Mouse (Mus musculus): ENCODE results near the gene Gm3298. TPM values are rescaled to one million over a fixed set of nuclear protein-coding genes. Genes with fewer than 3 reads are reported as not detected.
"Not testable (repeated sequence)": the region's sequence is repeated elsewhere in the genome, so short reads cannot be mapped to it uniquely, and the experiment has no call there.

Gm3298 gene
- under 1 TPM in 1 of 2 experiments, not detected in 1; 0.94 TPM for total RNA-seq (2021)

GRCm38 (mm10) chr14:5015591-5015990, at the start of gene Gm3298:
Gene Gm3298 (plus strand): TSS chr14:5015891.
- not testable (repeated sequence) for DNase-seq (ENCODE audit: extremely low spot score in 1 of 2, low spot score in 1 of 2)

- DNase-seq (ENCODE audit: extremely low spot score in 1 of 2, low spot score in 1 of 2) = not testable (repeated sequence)
Observed at GRCm38 (mm10) chr14:4983635-4984034, 32.1 kb upstream of the Gm3298 start, which contains the start of gene Gm8297. Gene Gm8297 (plus strand): TSS chr14:4983935.

- DNase-seq (ENCODE audit: extremely low spot score in 1 of 2, low spot score in 1 of 2) = not testable (repeated sequence)
Observed at GRCm38 (mm10) chr14:5050329-5050728, 34.6 kb downstream of the Gm3298 start, which contains the start of gene 4930555G01Rik. Gene 4930555G01Rik (plus strand): TSS chr14:5050629.

Other genes starting within 250 kb of the Gm3298 start
- not detected for gene Gm9602, start 239.6 kb upstream of the Gm3298 start, total RNA-seq (2021)
- not detected for gene Gm3269, start 177.8 kb upstream of the Gm3298 start, total RNA-seq (2021)
- gene Gm3264, start 160.3 kb upstream of the Gm3298 start, total RNA-seq (2021) = 10 to 100 TPM in 1 of 2 experiments, 1 to 10 TPM in 1; 9.0 to 11.8 TPM
- not detected for gene Gm3278, start 123.5 kb upstream of the Gm3298 start, total RNA-seq (2021)
- not detected for gene Gm8297, start 32.0 kb upstream of the Gm3298 start, total RNA-seq (2021)
- gene 4930555G01Rik, start 34.7 kb downstream of the Gm3298 start, total RNA-seq (2021) = not detected
- 1 to 10 TPM in 1 of 2 experiments, under 1 TPM in 1; 0.77 to 1.7 TPM for gene Gm8281, start 55.1 kb downstream of the Gm3298 start, total RNA-seq (2021)
- not detected for gene Gm8279, start 115.6 kb downstream of the Gm3298 start, total RNA-seq (2021)
- gene Gm3317, start 148.6 kb downstream of the Gm3298 start, total RNA-seq (2021) = not detected
- gene Gm8271, start 169.9 kb downstream of the Gm3298 start, total RNA-seq (2021) = not detected
- gene Gm3526, start 244.7 kb downstream of the Gm3298 start, total RNA-seq (2021) = under 1 TPM in 1 of 2 experiments, not detected in 1; 0.15 TPM